Mouse (Mus musculus): ENCODE data around the gene Lck. TPM values are rescaled to one million over a fixed set of nuclear protein-coding genes. Genes with fewer than 3 reads are reported as not detected.
"Not testable (repeated sequence)": the region's sequence is repeated elsewhere in the genome, so short reads cannot be mapped to it uniquely, and the experiment has no call there.

Gene Lck
- polyA plus RNA-seq, 2 experiments = 6.3 to 9.9 TPM

GRCm38 (mm10) chr4:129550295-129550694 lies 23.1 kb downstream of the Lck start:
- H3K4me3 ChIP-seq (replicated peaks; ENCODE audit: low read length) = no peak overlapping the region
- no peak overlapping the region for H3K9ac ChIP-seq (ENCODE audit: low read depth, low read length, severe bottlenecking)
- no peaks in the 10 kb centered on the region for H3K36me3 ChIP-seq (ENCODE audit: control insufficient read depth, insufficient read depth, low read length)
- H3K4me2 ChIP-seq (replicated peaks; ENCODE audit: low read depth, low read length, severe bottlenecking) = no peak overlapping the region
- H3K27ac ChIP-seq (replicated peaks; ENCODE audit: low read depth, low read length) = no peak overlapping the region
- no peak for ATAC-seq (ENCODE audit: low FRiP score, low read depth)
- TF ChIP-seq POLR2A (IDR thresholded peaks at IDR 0.05; ENCODE audit: borderline replicate concordance, extremely low read depth, insufficient read depth, insufficient read length) = no peak
- H3K9me3 ChIP-seq (ENCODE audit: control insufficient read depth, low read length) = no peaks in the 10 kb centered on the region
- WGBS = 41% methylated on average over 1 of the region's 1 CpGs
- no peaks in the 10 kb centered on the region for H3K27me3 ChIP-seq (ENCODE audit: control insufficient read depth, insufficient read depth, low read length)
- DNase-seq (ENCODE audit: low spot score) = no peak
- H3K4me1 ChIP-seq (ENCODE audit: control insufficient read depth, insufficient read depth, low read length) = peaks cover under 1% of the 10 kb centered on the region; the same call in 1 of the 2 replicates

GRCm38 (mm10) chr4:129549306-129549705 lies 24.1 kb downstream of the Lck start:
- H3K4me1 ChIP-seq (ENCODE audit: control insufficient read depth, insufficient read depth, low read length) = no peaks in the 10 kb centered on the region
- no peak for ATAC-seq (ENCODE audit: low FRiP score, low read depth)
- no peak overlapping the region for H3K4me2 ChIP-seq (replicated peaks; ENCODE audit: low read depth, low read length, severe bottlenecking)
- WGBS = 92% methylated on average over 2 of the region's 2 CpGs
- H3K9ac ChIP-seq (ENCODE audit: low read depth, low read length, severe bottlenecking) = no peak overlapping the region
- no peak for DNase-seq (ENCODE audit: low spot score)
- no peaks in the 10 kb centered on the region for H3K36me3 ChIP-seq (ENCODE audit: control insufficient read depth, insufficient read depth, low read length)
- no peaks in the 10 kb centered on the region for H3K9me3 ChIP-seq (ENCODE audit: control insufficient read depth, low read length)
- H3K27me3 ChIP-seq (ENCODE audit: control insufficient read depth, insufficient read depth, low read length) = no peaks in the 10 kb centered on the region
- H3K4me3 ChIP-seq (replicated peaks; ENCODE audit: low read length) = no peak overlapping the region
- H3K27ac ChIP-seq (replicated peaks; ENCODE audit: low read depth, low read length) = no peak overlapping the region
- no peak for TF ChIP-seq POLR2A (IDR thresholded peaks at IDR 0.05; ENCODE audit: borderline replicate concordance, extremely low read depth, insufficient read depth, insufficient read length)

GRCm38 (mm10) chr4:129547631-129548030 lies 25.8 kb downstream of the Lck start:
- DNase-seq (ENCODE audit: low spot score); H3K4me3 ChIP-seq (replicated peaks; ENCODE audit: low read length); H3K27ac ChIP-seq (replicated peaks; ENCODE audit: low read depth, low read length); H3K9ac ChIP-seq (ENCODE audit: low read depth, low read length, severe bottlenecking); ATAC-seq (ENCODE audit: low FRiP score, low read depth); H3K4me1 ChIP-seq (ENCODE audit: control insufficient read depth, insufficient read depth, low read length); H3K36me3 ChIP-seq (ENCODE audit: control insufficient read depth, insufficient read depth, low read length); H3K9me3 ChIP-seq (ENCODE audit: control insufficient read depth, low read length); H3K4me2 ChIP-seq (replicated peaks; ENCODE audit: low read depth, low read length, severe bottlenecking); H3K27me3 ChIP-seq (ENCODE audit: control insufficient read depth, insufficient read depth, low read length): not testable (repeated sequence)
- 87% methylated on average over 4 of the region's 4 CpGs for WGBS

- H3K27ac ChIP-seq (replicated peaks; ENCODE audit: low read depth, low read length) = no peak overlapping the region
- H3K9me3 ChIP-seq (ENCODE audit: control insufficient read depth, low read length) = no peaks in the 10 kb centered on the region
- DNase-seq (ENCODE audit: low spot score) (no peak), ATAC-seq (ENCODE audit: low FRiP score, low read depth) (no peak)
- no peak overlapping the region for H3K4me2 ChIP-seq (replicated peaks; ENCODE audit: low read depth, low read length, severe bottlenecking)
- no peaks in the 10 kb centered on the region; the same call in 1 of the 2 replicates for H3K36me3 ChIP-seq (ENCODE audit: control insufficient read depth, insufficient read depth, low read length)
- no peaks in the 10 kb centered on the region for H3K27me3 ChIP-seq (ENCODE audit: control insufficient read depth, insufficient read depth, low read length)
- H3K9ac ChIP-seq (ENCODE audit: low read depth, low read length, severe bottlenecking) = no peak overlapping the region
- no peak for TF ChIP-seq POLR2A (IDR thresholded peaks at IDR 0.05; ENCODE audit: borderline replicate concordance, extremely low read depth, insufficient read depth, insufficient read length)
- peaks cover 7% of the 10 kb centered on the region for H3K4me1 ChIP-seq (ENCODE audit: control insufficient read depth, insufficient read depth, low read length)
- no peak overlapping the region for H3K4me3 ChIP-seq (replicated peaks; ENCODE audit: low read length)
- WGBS = 91% methylated on average over 4 of the region's 4 CpGs
Measured at GRCm38 (mm10) chr4:129544106-129544505, 29.3 kb downstream of the Lck start.

GRCm38 (mm10) chr4:129542592-129543141 lies 30.8 kb downstream of the Lck start, which contains the start of gene Hdac1:
Gene Hdac1 (minus strand): TSS chr4:129542713.
- peaks cover 7% of the 10 kb centered on the region for H3K4me1 ChIP-seq (ENCODE audit: control insufficient read depth, insufficient read depth, low read length)
- H3K9me3 ChIP-seq (ENCODE audit: control insufficient read depth, low read length) = no peaks in the 10 kb centered on the region
- ATAC-seq (ENCODE audit: low FRiP score, low read depth) = peak; percentile 100
- H3K9ac ChIP-seq (ENCODE audit: low read depth, low read length, severe bottlenecking) = peak within 1 kb of the TSS; percentile 79
- H3K27ac ChIP-seq (replicated peaks; ENCODE audit: low read depth, low read length) = peak within 1 kb of the TSS; percentile 77
- TF ChIP-seq POLR2A (IDR thresholded peaks at IDR 0.05; ENCODE audit: borderline replicate concordance, extremely low read depth, insufficient read depth, insufficient read length) = 0 out of 2 replicates have a peak, but pooled peaks have one; percentile 32
- whole genome bisulfite sequencing = under 1% methylated on average over 43 of the region's 46 CpGs
- DNase-seq (ENCODE audit: low spot score) = peak; percentile 98
- peak within 1 kb of the TSS; percentile 83 for H3K4me3 ChIP-seq (replicated peaks; ENCODE audit: low read length)
- H3K36me3 ChIP-seq (ENCODE audit: control insufficient read depth, insufficient read depth, low read length) = peaks cover 9% of the 10 kb centered on the region
- H3K27me3 ChIP-seq (ENCODE audit: control insufficient read depth, insufficient read depth, low read length) = no peaks in the 10 kb centered on the region
- H3K4me2 ChIP-seq (replicated peaks; ENCODE audit: low read depth, low read length, severe bottlenecking) = peak within 1 kb of the TSS; percentile 85
